Mouse (Mus musculus) kidney, embryonic 14.5 days (tissue): ENCODE data around the gene Sap30l. TPM values are rescaled to one million over a fixed set of nuclear protein-coding genes. Genes with fewer than 3 reads are reported as not detected.

Experiments used
- polyA plus RNA-seq: library from polyadenylated mRNA; unstranded; fragments of >200 nt; fragmentation: Nextera tagmentation; extraction: Ambion mirVana; gene quantifications from 2 replicates; pipeline ENCODE4 v1.2.1, GENCODE M21; 2014

Sap30l gene
- polyA plus RNA-seq, 1 experiment from 2014 or later, result 15.0 TPM

Other genes starting within 250 kb of the Sap30l start
- 7.3 and 13.0 TPM in 2 replicates for gene Galnt10, start 156.2 kb upstream of the Sap30l start, polyA plus RNA-seq
- not detected in 2 replicates for gene Hand1, start 31.2 kb downstream of the Sap30l start, polyA plus RNA-seq
- gene Larp1, start 207.4 kb downstream of the Sap30l start, polyA plus RNA-seq, result 21.5 and 25.0 TPM in 2 replicates